Mouse (Mus musculus) CD4-positive, CD25-positive, alpha-beta regulatory T cell, adult 2 months (primary cell): ENCODE data around the gene Gm21830.
"Not testable (repeated sequence)": the region's sequence is repeated elsewhere in the genome, so short reads cannot be mapped to it uniquely, and the experiment has no call there.

Experiments
- DNase-seq: peaks from one replicate; pipeline ENCODE4 v3.0.0-alpha.2; 2012; ENCODE audit warnings: low read depth, low spot score

Gm21830 gene

GRCm38 (mm10) chr2:67413425-67413824, at the start of gene Gm21830:
Gene Gm21830, plus strand, starts transcription at chr2:67413725.
- not testable (repeated sequence) for DNase-seq

GRCm38 (mm10) chr2:67364506-67364905, 49.0 kb upstream of the Gm21830 start:
- DNase-seq, result no peak

GRCm38 (mm10) chr2:67378504-67378903, 35.0 kb upstream of the Gm21830 start:
- DNase-seq, result no peak

- DNase-seq, result no peak
Observed at GRCm38 (mm10) chr2:67420853-67421252, 7.3 kb downstream of the Gm21830 start.

- DNase-seq, result no peak
Observed at GRCm38 (mm10) chr2:67422799-67423198, 9.3 kb downstream of the Gm21830 start.

GRCm38 (mm10) chr2:67433081-67433480, 19.6 kb downstream of the Gm21830 start, which contains the start of gene Gm26727:
Gene Gm26727, minus strand, starts transcription at chr2:67433181.
- DNase-seq, result no peak

GRCm38 (mm10) chr2:67438309-67438708, 24.8 kb downstream of the Gm21830 start:
- no peak for DNase-seq

- DNase-seq, result no peak
Observed at GRCm38 (mm10) chr2:67445780-67446179, 32.3 kb downstream of the Gm21830 start, which contains the start of gene Xirp2. Gene Xirp2, plus strand, starts transcription at chr2:67446002.

- DNase-seq, result no peak
Observed at GRCm38 (mm10) chr2:67446772-67447171, 33.2 kb downstream of the Gm21830 start.

GRCm38 (mm10) chr2:67447206-67447605, 33.7 kb downstream of the Gm21830 start:
- no peak for DNase-seq

- DNase-seq, result no peak
Observed at GRCm38 (mm10) chr2:67460857-67461256, 47.3 kb downstream of the Gm21830 start.

- no peak for DNase-seq
Observed at GRCm38 (mm10) chr2:67467036-67467435, 53.5 kb downstream of the Gm21830 start.

GRCm38 (mm10) chr2:67470030-67470429, 56.5 kb downstream of the Gm21830 start:
- not testable (repeated sequence) for DNase-seq

- peak; percentile 9 for DNase-seq
Observed at GRCm38 (mm10) chr2:67477753-67478152, 64.2 kb downstream of the Gm21830 start.

- DNase-seq, result no peak
Observed at GRCm38 (mm10) chr2:67481051-67481450, 67.5 kb downstream of the Gm21830 start.
